Mouse (Mus musculus) liver, embryonic 11.5 days (tissue): ENCODE results near the gene Casd1. TPM values are rescaled to one million over a fixed set of nuclear protein-coding genes. Genes with fewer than 3 reads are reported as not detected.
A peak's percentile ranks its signal among the peaks of the same experiment; 100 is the strongest.

Experiments
- ATAC-seq: fragments of 200-750 bp; cut with Nextera tagmentation; replicated peaks from 2 replicates; pipeline ENCODE4 v1.8.0; 2017; ENCODE audit warnings: moderate number of reproducible peaks, mild to moderate bottlenecking, moderate TSS enrichment, moderate library complexity; ENCODE audit not compliant: low FRiP score
- DNase-seq: peaks from one replicate; pipeline ENCODE4 v3.0.0-alpha.2; 2017; ENCODE audit warnings: low spot score
- H3K27ac ChIP-seq: fragments of 300-500 bp; sonication (generic); 2 replicates; pipeline ENCODE4 v1.5.1; 2014; ENCODE audit warnings: mild to moderate bottlenecking, low read depth, low read length, control low read depth
- H3K27me3 ChIP-seq: fragments of 300-500 bp; sonication (generic); replicated peaks from 2 replicates; pipeline ENCODE4 v1.6.1; 2014; ENCODE audit warnings: low read length, mixed read lengths; ENCODE audit not compliant: control insufficient read depth, insufficient read depth
- H3K36me3 ChIP-seq: fragments of 300-500 bp; sonication (generic); 2 replicates; pipeline ENCODE4 v1.6.1; 2014; ENCODE audit warnings: mild to moderate bottlenecking, low read length, moderate library complexity, mixed read lengths; ENCODE audit not compliant: control insufficient read depth, insufficient read depth
- H3K4me1 ChIP-seq: fragments of 300-500 bp; sonication (generic); replicated peaks from 2 replicates; pipeline ENCODE4 v1.6.1; 2014; ENCODE audit warnings: low read length, mixed read lengths; ENCODE audit not compliant: control insufficient read depth, insufficient read depth
- H3K4me2 ChIP-seq: fragments of 300-500 bp; sonication (generic); 2 replicates; pipeline ENCODE4 v1.6.1; 2014; ENCODE audit warnings: mild to moderate bottlenecking, control low read depth, moderate library complexity
- H3K4me3 ChIP-seq: fragments of 300-500 bp; sonication (generic); 2 replicates; pipeline ENCODE4 v1.5.1; 2014; ENCODE audit warnings: low read depth, low read length, control low read depth
- H3K9ac ChIP-seq: fragments of 300-500 bp; sonication (generic); 2 replicates; pipeline ENCODE4 v1.6.1; 2014; ENCODE audit warnings: low read depth, low read length, control low read depth
- H3K9me3 ChIP-seq: fragments of 300-500 bp; sonication (generic); 2 replicates; pipeline ENCODE4 v1.6.1; 2016; ENCODE audit warnings: low read length, inconsistent platforms, mixed read lengths; ENCODE audit not compliant: control insufficient read depth
- WGBS: fragments of 180-500 bp; shearing (Covaris S2); extraction: QIAGEN DNeasy Blood & Tissue Kit; methylation state at CpG from one replicate; pipeline ENCODE4 v1.1.7; 2014; 5-methylcytosine and 5-hydroxymethylcytosine counted together
- polyA plus RNA-seq: library from polyadenylated mRNA; unstranded; fragments of >200 nt; fragmentation: Nextera tagmentation; extraction: Ambion mirVana; gene quantifications from 2 replicates; pipeline ENCODE4 v1.2.1, GENCODE M21; 2014

Gene Casd1
- polyA plus RNA-seq, 1 experiment from 2014 or later: 29.4 TPM

DNA sequence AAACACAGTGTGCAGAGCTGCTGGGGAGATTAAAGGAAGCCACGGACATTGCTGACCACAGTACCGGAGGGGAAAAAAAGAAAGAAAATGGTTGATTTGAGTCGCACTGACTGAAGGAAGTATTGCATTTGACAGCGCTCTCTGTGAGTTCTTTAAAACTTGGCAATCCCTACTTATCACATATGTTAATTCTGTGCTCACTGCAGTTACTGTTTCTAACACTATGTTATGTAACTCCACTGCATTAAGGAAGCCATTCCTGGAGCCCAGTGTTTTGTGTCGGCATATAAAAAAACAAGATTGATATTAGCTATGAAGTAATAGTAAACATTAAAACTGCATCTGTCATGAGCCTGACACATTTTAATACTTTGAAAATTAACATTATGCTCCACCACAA is 22.9 kb upstream of the Casd1 start:
- H3K27ac ChIP-seq: no peak overlapping the region
- H3K27me3 ChIP-seq: no peaks in the 10 kb centered on the region
- ATAC-seq (no peak), DNase-seq (no peak)
- no peak overlapping the region for H3K4me2 ChIP-seq
- WGBS: 64% methylated on average over 5 of the region's 5 CpGs
- no peaks in the 10 kb centered on the region for H3K4me1 ChIP-seq
- H3K36me3 ChIP-seq: no peaks in the 10 kb centered on the region
- H3K4me3 ChIP-seq: no peak overlapping the region
- H3K9ac ChIP-seq: no peak overlapping the region
- H3K9me3 ChIP-seq: no peaks in the 10 kb centered on the region

DNA sequence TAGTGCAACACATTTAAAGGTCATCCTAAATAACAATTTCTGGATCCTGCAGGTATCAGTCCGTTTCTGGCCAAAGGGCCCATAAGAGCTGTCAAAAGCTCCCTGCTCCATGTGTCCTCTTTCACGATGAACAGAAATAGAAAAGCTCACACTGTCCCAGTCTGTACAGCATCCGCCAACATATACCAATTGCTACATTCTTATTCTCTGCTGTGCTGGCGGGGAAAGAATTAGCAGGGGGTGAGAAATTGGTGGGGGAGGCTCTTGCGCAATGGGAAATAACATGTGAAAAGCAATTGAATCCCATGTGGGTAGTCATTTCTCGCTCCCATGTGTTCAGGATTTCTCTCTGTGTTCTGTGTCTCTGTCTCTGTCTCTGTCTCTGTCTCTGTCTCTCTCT is 22.3 kb upstream of the Casd1 start:
- H3K27me3 ChIP-seq: no peaks in the 10 kb centered on the region
- DNase-seq: no peak
- 86% methylated on average over 6 of the region's 6 CpGs for WGBS

DNA sequence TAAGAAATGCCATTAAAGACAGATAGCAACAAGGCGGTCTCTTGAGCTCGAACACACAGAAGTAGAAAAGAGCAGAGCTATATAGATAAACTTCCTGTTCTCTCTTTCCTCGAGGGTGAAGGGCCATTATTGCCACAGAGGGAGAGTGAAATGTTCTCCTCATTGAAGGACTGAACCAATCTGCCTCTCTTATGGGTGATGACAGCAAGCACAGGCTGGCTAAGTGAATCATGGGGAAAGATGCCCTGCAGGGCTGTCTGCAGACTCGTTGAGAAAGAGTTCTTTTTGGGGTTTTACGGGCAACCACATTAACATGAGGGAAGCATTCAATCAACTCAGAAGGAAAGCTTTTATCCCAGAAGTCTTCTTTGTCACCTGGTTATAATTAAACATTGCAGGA is 21.0 kb upstream of the Casd1 start:
- no peaks in the 10 kb centered on the region for H3K4me1 ChIP-seq
- WGBS: 53% methylated on average over 5 of the region's 5 CpGs
- H3K27ac ChIP-seq: no peak overlapping the region
- no peak for ATAC-seq
- H3K36me3 ChIP-seq: no peaks in the 10 kb centered on the region
- H3K9ac ChIP-seq: no peak overlapping the region
- no peak overlapping the region for H3K4me3 ChIP-seq
- no peaks in the 10 kb centered on the region; the same call in 1 of the 2 replicates for H3K27me3 ChIP-seq
- no peaks in the 10 kb centered on the region for H3K9me3 ChIP-seq
- DNase-seq: no peak
- no peak overlapping the region for H3K4me2 ChIP-seq

More for the DNA sequence above, 22.3 kb upstream of the Casd1 start:
- H3K27ac ChIP-seq: no peak overlapping the region
- no peak overlapping the region for H3K4me3 ChIP-seq
- no peaks in the 10 kb centered on the region for H3K36me3 ChIP-seq
- H3K9me3 ChIP-seq: no peaks in the 10 kb centered on the region
- no peak overlapping the region for H3K9ac ChIP-seq
- H3K4me2 ChIP-seq: no peak overlapping the region
- no peak for ATAC-seq
- H3K4me1 ChIP-seq: no peaks in the 10 kb centered on the region

DNA sequence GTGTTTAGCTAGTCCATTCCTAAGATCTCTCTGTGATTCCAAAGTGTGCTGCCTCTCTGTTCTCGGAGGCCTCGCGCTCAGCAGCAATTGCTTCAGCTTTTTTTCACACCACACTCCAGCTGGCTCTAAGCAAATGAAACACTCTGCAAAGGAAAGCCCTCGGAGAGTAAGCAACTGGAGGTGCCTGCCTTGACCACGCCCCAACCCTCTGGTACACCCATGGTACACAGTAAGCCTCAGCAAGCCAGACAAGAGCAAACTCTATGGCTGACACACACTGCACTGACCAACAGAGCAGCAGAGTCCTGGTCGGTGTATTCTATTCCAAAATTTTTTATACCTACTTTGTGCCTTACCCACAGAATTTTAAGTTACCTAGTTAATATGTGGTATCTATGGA is 17.2 kb upstream of the Casd1 start:
- H3K9me3 ChIP-seq: no peaks in the 10 kb centered on the region
- no peaks in the 10 kb centered on the region; the same call in 1 of the 2 replicates for H3K27me3 ChIP-seq
- 54% methylated on average over 6 of the region's 6 CpGs for WGBS
- H3K4me3 ChIP-seq: no peak overlapping the region
- no peaks in the 10 kb centered on the region for H3K36me3 ChIP-seq
- H3K9ac ChIP-seq: no peak overlapping the region
- ATAC-seq (no peak), DNase-seq (no peak)
- H3K4me2 ChIP-seq: no peak overlapping the region
- no peak overlapping the region for H3K27ac ChIP-seq
- H3K4me1 ChIP-seq: no peaks in the 10 kb centered on the region

DNA sequence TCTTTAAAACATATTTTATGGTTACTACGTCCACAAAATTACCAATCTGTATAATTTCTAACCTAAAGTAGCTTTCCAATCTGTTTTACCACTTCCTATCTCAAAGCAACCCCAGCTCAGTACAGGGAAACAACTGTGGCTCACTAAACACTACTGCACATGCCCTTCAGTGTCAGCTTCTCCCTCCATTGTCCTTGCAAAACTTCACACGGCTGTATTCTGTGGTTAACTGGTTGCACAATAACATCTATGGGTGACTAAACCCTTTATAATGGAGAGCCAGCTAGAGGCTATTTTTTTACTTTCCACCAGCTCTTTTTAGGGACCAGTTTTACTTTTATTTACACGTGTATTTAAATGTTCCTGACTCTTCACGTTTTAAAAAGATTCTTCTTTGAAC is 12.7 kb upstream of the Casd1 start:
- H3K9ac ChIP-seq: no peak overlapping the region
- H3K4me3 ChIP-seq: no peak overlapping the region
- H3K27ac ChIP-seq: no peak overlapping the region
- H3K36me3 ChIP-seq: no peaks in the 10 kb centered on the region
- ATAC-seq (no peak), DNase-seq (no peak)
- 67% methylated on average over 4 of the region's 4 CpGs for WGBS
- H3K4me1 ChIP-seq: no peaks in the 10 kb centered on the region
- no peaks in the 10 kb centered on the region; the same call in 1 of the 2 replicates for H3K27me3 ChIP-seq
- no peaks in the 10 kb centered on the region for H3K9me3 ChIP-seq
- H3K4me2 ChIP-seq: no peak overlapping the region

DNA sequence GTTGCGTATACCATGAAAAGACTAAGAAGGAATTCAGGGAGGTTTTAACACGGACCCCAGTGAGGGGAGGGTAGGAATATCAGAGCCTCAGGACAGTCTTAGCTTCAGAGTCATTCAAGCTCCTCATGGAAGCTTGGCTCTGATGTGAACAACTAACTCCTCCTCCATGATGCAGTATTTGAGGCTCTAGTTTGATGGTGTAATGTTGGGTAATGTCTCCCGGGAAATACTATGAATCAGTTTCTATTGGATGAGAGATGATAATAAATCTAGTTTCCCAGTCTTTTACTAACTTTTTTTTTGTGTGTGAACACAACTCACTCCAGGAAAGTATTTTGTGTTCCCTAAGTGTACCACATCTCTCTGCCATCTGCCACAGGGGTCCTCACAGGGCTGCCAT is 11.9 kb upstream of the Casd1 start:
- Histone ChIP-seq H3K4me3 (no peak overlapping the region), H3K36me3 (no peaks in the 10 kb centered on the region), H3K4me2 (no peak overlapping the region), H3K27ac (no peak overlapping the region), H3K27me3 (no peaks in the 10 kb centered on the region; the same call in 1 of the 2 replicates), H3K4me1 (no peaks in the 10 kb centered on the region), H3K9ac (no peak overlapping the region), H3K9me3 (no peaks in the 10 kb centered on the region)
- ATAC-seq (no peak), DNase-seq (no peak)
- WGBS: 93% methylated on average over 3 of the region's 3 CpGs

DNA sequence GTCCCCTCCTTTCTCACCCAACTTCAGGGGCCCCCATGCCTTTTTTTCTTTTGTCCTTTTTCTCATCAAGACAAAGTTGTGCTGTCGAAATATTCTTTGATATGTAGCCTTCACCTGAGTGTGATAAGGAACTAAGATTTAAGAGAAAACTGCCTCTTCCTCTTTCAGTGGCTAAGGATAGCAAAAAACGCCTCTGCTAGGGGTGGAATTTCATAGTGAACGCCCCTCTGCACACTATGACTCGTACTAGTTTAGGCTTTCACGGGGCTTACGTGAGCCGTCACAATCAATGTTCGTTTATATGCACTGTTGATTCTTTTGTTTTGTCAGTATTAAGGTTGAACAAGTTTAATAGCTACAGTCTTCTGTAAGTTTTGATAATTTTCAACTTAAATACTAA is 10.6 kb upstream of the Casd1 start:
- Histone ChIP-seq H3K36me3 (no peaks in the 10 kb centered on the region), H3K9ac (no peak overlapping the region), H3K27me3 (no peaks in the 10 kb centered on the region), H3K4me3 (no peak overlapping the region), H3K4me2 (no peak overlapping the region), H3K9me3 (no peaks in the 10 kb centered on the region), H3K27ac (no peak overlapping the region), H3K4me1 (no peaks in the 10 kb centered on the region)
- no peak for ATAC-seq
- DNase-seq: no peak
- 70% methylated on average over 8 of the region's 8 CpGs for WGBS

DNA sequence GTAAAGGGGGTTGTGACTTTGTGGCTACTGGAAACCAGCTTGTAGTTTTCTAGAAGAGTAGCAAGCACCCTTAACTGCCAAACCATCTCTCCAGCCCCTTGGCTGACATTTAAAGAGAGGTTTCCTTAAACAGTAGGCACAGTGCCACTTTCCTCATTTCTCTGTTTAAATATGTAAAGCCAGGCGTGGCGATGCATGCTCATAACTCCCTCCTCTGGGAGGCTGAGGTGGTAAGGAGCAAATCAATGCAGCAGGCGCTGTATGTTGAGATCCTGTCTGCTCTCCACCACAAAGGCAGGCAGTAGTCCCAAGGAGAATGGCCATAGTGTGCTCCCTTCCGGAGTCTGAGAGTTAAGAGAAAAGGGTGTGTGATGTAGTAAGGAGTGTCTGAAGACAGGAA is 2.9 kb upstream of the Casd1 start:
- Histone ChIP-seq H3K36me3 (no peaks in the 10 kb centered on the region; the same call in 1 of the 2 replicates), H3K9ac (no peak overlapping the region), H3K4me3 (no peak overlapping the region), H3K4me2 (no peak overlapping the region), H3K4me1 (peaks cover 8% of the 10 kb centered on the region), H3K27me3 (no peaks in the 10 kb centered on the region), H3K9me3 (no peaks in the 10 kb centered on the region), H3K27ac (no peak overlapping the region)
- no peak for ATAC-seq
- DNase-seq: no peak
- WGBS: 74% methylated on average over 4 of the region's 4 CpGs

DNA sequence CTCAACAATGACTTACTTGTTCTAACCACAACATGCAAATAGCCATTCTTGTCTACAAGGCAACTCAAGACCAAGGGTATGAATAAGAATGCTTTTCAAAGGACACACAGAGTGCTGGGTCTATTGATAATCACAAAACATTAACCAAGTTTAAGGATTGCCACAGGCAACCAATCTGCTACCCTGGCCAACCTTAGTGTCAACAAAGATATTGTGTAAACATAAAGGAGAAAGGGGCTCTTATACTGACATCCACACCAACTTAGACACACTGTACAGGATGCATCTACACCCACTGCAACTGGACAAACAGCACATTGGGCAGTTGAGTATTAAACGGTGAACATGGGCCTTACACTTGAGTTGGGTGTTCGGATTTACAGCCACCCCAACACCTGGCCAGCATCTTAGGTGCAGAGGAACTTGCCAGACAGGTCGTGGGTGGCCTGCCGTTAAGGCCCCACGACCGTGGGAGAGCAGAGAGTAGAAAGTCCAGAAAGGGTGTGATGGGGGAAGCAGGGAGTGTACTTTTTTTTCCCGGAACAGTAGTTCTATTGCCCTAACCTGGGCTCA is 468 bp upstream of the Casd1 start:
- peak overlapping the region; percentile 68 for H3K4me2 ChIP-seq
- H3K9me3 ChIP-seq: no peaks in the 10 kb centered on the region
- H3K9ac ChIP-seq: peak overlapping the region; percentile 97
- H3K4me3 ChIP-seq: peak overlapping the region; percentile 84
- H3K27me3 ChIP-seq: no peaks in the 10 kb centered on the region
- H3K4me1 ChIP-seq: peaks cover 11% of the 10 kb centered on the region
- H3K27ac ChIP-seq: peak overlapping the region; percentile 96
- 28% methylated on average over 7 of the region's 7 CpGs for WGBS
- H3K36me3 ChIP-seq: no peaks in the 10 kb centered on the region; the same call in 1 of the 2 replicates
- DNase-seq: peak; percentile 43
- ATAC-seq: peak; percentile 16; the same call in 1 of the 2 replicates
